Mouse (Mus musculus): Measurements from ENCODE around the gene Slc12a8. TPM values are rescaled to one million over a fixed set of nuclear protein-coding genes. Genes with fewer than 3 reads are reported as not detected.

The Slc12a8 gene
- total RNA-seq, 4 experiments from 2014 or later = 0.10 to 0.32 (median 0.22) TPM

- no peak for DNase-seq (ENCODE audit: low spot score in 2 of 2)
Measured at GRCm38 (mm10) chr16:33672188-33672587, 155.1 kb downstream of the Slc12a8 start.

GRCm38 (mm10) chr16:33672643-33673042, 155.5 kb downstream of the Slc12a8 start:
- no peak for DNase-seq (ENCODE audit: low spot score in 2 of 2)

- peak in 1 of 2 experiments; percentile 55 for DNase-seq (ENCODE audit: low spot score in 2 of 2)
Measured at GRCm38 (mm10) chr16:33673530-33674109, 156.5 kb downstream of the Slc12a8 start.

- no peak for DNase-seq (ENCODE audit: low spot score in 2 of 2)
Measured at GRCm38 (mm10) chr16:33675151-33675847, 158.2 kb downstream of the Slc12a8 start.

GRCm38 (mm10) chr16:33675848-33676184, 158.7 kb downstream of the Slc12a8 start:
- no peak for DNase-seq (ENCODE audit: low spot score in 2 of 2)

GRCm38 (mm10) chr16:33676347-33677312, 159.5 kb downstream of the Slc12a8 start:
- no peak for DNase-seq (ENCODE audit: low spot score in 2 of 2)

GRCm38 (mm10) chr16:33677313-33677690, 160.2 kb downstream of the Slc12a8 start:
- no peak for DNase-seq (ENCODE audit: low spot score in 2 of 2)

- peak; percentile 57 to 71 for DNase-seq (ENCODE audit: low spot score in 2 of 2)
Measured at GRCm38 (mm10) chr16:33677901-33678300, 160.8 kb downstream of the Slc12a8 start.

GRCm38 (mm10) chr16:33680271-33680670, 163.1 kb downstream of the Slc12a8 start:
- no peak for DNase-seq (ENCODE audit: low spot score in 2 of 2)

GRCm38 (mm10) chr16:33680816-33681215, 163.7 kb downstream of the Slc12a8 start:
- no peak for DNase-seq (ENCODE audit: low spot score in 2 of 2)

GRCm38 (mm10) chr16:33681661-33682060, 164.5 kb downstream of the Slc12a8 start:
- DNase-seq (ENCODE audit: low spot score in 2 of 2) = no peak

- DNase-seq (ENCODE audit: low spot score in 2 of 2) = no peak
Measured at GRCm38 (mm10) chr16:33682651-33683050, 165.5 kb downstream of the Slc12a8 start.

GRCm38 (mm10) chr16:33683206-33684161, 166.4 kb downstream of the Slc12a8 start:
- peak in 1 of 2 experiments; percentile 32 for DNase-seq (ENCODE audit: low spot score in 2 of 2)

GRCm38 (mm10) chr16:33684162-33684702, 167.1 kb downstream of the Slc12a8 start, which contains the start of gene Heg1:
Gene Heg1 (plus strand): TSS chr16:33684370.
- peak; percentile 78 to 80 for DNase-seq (ENCODE audit: low spot score in 2 of 2)

GRCm38 (mm10) chr16:33684703-33685701, 167.9 kb downstream of the Slc12a8 start:
- no peak for DNase-seq (ENCODE audit: low spot score in 2 of 2)

- no peak for DNase-seq (ENCODE audit: low spot score in 2 of 2)
Measured at GRCm38 (mm10) chr16:33686056-33686455, 168.9 kb downstream of the Slc12a8 start.

- DNase-seq (ENCODE audit: low spot score in 2 of 2) = no peak
Measured at GRCm38 (mm10) chr16:33687724-33688123, 170.6 kb downstream of the Slc12a8 start.

- no peak for DNase-seq (ENCODE audit: low spot score in 2 of 2)
Measured at GRCm38 (mm10) chr16:33690975-33691747, 174.0 kb downstream of the Slc12a8 start.
